Comparison of ENCODE assay signal across 20 mouse cellular contexts in the genomic region with DNA sequence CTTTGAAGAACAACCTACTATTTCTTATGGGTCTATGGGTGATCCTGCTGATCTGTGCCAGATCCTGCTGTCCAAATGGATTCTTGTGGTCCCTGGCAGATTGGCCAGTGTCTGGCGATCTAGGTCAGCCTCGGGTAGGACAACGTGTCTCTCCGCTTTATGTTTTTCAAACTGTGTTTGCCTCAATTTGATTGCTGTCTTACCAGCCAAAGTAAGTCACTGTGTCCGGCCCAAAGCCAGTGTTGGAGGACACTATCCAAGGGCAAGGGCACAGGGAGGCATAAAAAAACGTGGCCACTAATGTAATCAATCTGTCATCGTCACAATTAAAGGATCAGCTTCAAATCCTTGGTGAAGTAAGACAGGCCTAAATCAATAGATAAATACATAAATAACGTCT. TPM values are rescaled to one million over a fixed set of nuclear protein-coding genes. Genes with fewer than 3 reads are reported as not detected.
DNase-seq lines count a peak whose midpoint lies in the region; ATAC-seq lines count a peak whose summit lies in the region.
"Had no signal": no experiment of that assay in that cellular context is flagged by ENCODE, and none has a peak within 500 bp of the region (broad histone marks: within the 10 kb centered on the region; RNA-seq: fewer than 3 reads in every experiment).

No protein-coding gene starts in this region.

- no peak for ATAC-seq in midbrain, embryonic 14.5 days (ENCODE audit: low FRiP score, low TSS enrichment)
- ATAC-seq in liver, embryonic 12.5 days: no peak
- ATAC-seq: CD4-positive, CD25-positive, alpha-beta regulatory T cell, adult 4 months; forebrain, embryonic 16.5 days; hindbrain, embryonic 16.5 days; inflammation-experienced regulatory T-cells, adult 6 months had no signal

- no peak overlapping the region for H3K4me2 ChIP-seq in midbrain, embryonic 14.5 days (ENCODE audit: low read length)
- no peak overlapping the region for H3K4me2 ChIP-seq in liver, embryonic 12.5 days
- H3K4me2 ChIP-seq: embryonic facial prominence, embryonic 12.5 days; hindbrain, embryonic 12.5 days had no signal

- 90% methylated on average over 8 of the region's 8 CpGs for WGBS in midbrain, embryonic 10.5 days
- 83% methylated on average over 8 of the region's 8 CpGs for WGBS in midbrain, embryonic 14.5 days
- WGBS in embryonic facial prominence, embryonic 10.5 days: 83% methylated on average over 8 of the region's 8 CpGs
- 65% methylated on average over 8 of the region's 8 CpGs for WGBS in liver, embryonic 12.5 days (ENCODE audit: insufficient replicate concordance)

- H3K4me3 ChIP-seq in midbrain, embryonic 10.5 days: no peak overlapping the region
- H3K4me3 ChIP-seq in midbrain, embryonic 14.5 days (replicated peaks; ENCODE audit: low read depth, low read length): no peak overlapping the region
- no peak overlapping the region for H3K4me3 ChIP-seq in embryonic facial prominence, embryonic 10.5 days
- H3K4me3 ChIP-seq in liver, embryonic 12.5 days: no peak overlapping the region
- H3K4me3 ChIP-seq: embryonic facial prominence, embryonic 12.5 days; hindbrain, embryonic 12.5 days had no signal

- DNase-seq in adrenal gland, adult (ENCODE audit: inconsistent age in 2 of 2, low spot score in 1 of 2): peak; percentile 41 to 87
- no peak for DNase-seq in adrenal gland, postnatal 25 days
- DNase-seq in midbrain, embryonic 10.5 days (ENCODE audit: low spot score): peak; percentile 5
- no peak for DNase-seq in midbrain, embryonic 14.5 days
- peak; percentile 73 for DNase-seq in adrenal gland, adult 8-10 months
- peak; percentile 2 for DNase-seq in embryonic facial prominence, embryonic 10.5 days (ENCODE audit: low spot score)
- DNase-seq: B cell, adult 2 months; cerebellum, adult 2 months; embryo, embryonic 11 days; gastrocnemius, postnatal 10 days; heart, postnatal 10 days; heart, postnatal 4 days had no signal

- H3K36me3 ChIP-seq in midbrain, embryonic 10.5 days: no peaks in the 10 kb centered on the region
- no peaks in the 10 kb centered on the region for H3K36me3 ChIP-seq in midbrain, embryonic 14.5 days (ENCODE audit: control insufficient read depth, insufficient read depth, low read length)
- H3K36me3 ChIP-seq in embryonic facial prominence, embryonic 10.5 days (replicated peaks): no peaks in the 10 kb centered on the region
- H3K36me3 ChIP-seq in liver, embryonic 12.5 days: no peaks in the 10 kb centered on the region
- H3K36me3 ChIP-seq: embryonic facial prominence, embryonic 12.5 days; G1E; hindbrain, embryonic 12.5 days had no signal

- H3K27me3 ChIP-seq in midbrain, embryonic 10.5 days (ENCODE audit: low read depth, poor library complexity, severe bottlenecking): no peaks in the 10 kb centered on the region
- no peaks in the 10 kb centered on the region for H3K27me3 ChIP-seq in midbrain, embryonic 14.5 days (ENCODE audit: control insufficient read depth, insufficient read depth, low read length)
- no peaks in the 10 kb centered on the region for H3K27me3 ChIP-seq in embryonic facial prominence, embryonic 10.5 days (replicated peaks; ENCODE audit: low read depth, poor library complexity, severe bottlenecking)
- H3K27me3 ChIP-seq in liver, embryonic 12.5 days (replicated peaks): no peaks in the 10 kb centered on the region
- H3K27me3 ChIP-seq: embryonic facial prominence, embryonic 12.5 days; hindbrain, embryonic 12.5 days had no signal

- no peak overlapping the region for H3K9ac ChIP-seq in midbrain, embryonic 14.5 days (replicated peaks; ENCODE audit: low read length)
- H3K9ac ChIP-seq in liver, embryonic 12.5 days: no peak overlapping the region
- H3K9ac ChIP-seq: embryonic facial prominence, embryonic 12.5 days; hindbrain, embryonic 12.5 days had no signal

- H3K9me3 ChIP-seq in midbrain, embryonic 10.5 days (replicated peaks): no peaks in the 10 kb centered on the region
- H3K9me3 ChIP-seq in midbrain, embryonic 14.5 days (ENCODE audit: control insufficient read depth, low read length): no peaks in the 10 kb centered on the region
- no peaks in the 10 kb centered on the region for H3K9me3 ChIP-seq in embryonic facial prominence, embryonic 10.5 days
- H3K9me3 ChIP-seq in liver, embryonic 12.5 days (replicated peaks): no peaks in the 10 kb centered on the region
- H3K9me3 ChIP-seq: embryonic facial prominence, embryonic 12.5 days; G1E; hindbrain, embryonic 12.5 days had no signal

- peaks cover 5% of the 10 kb centered on the region; the same call in 1 of the 2 replicates for H3K4me1 ChIP-seq in midbrain, embryonic 10.5 days
- H3K4me1 ChIP-seq in midbrain, embryonic 14.5 days (ENCODE audit: control insufficient read depth, insufficient read depth, low read length): no peaks in the 10 kb centered on the region
- H3K4me1 ChIP-seq in embryonic facial prominence, embryonic 10.5 days: no peaks in the 10 kb centered on the region
- H3K4me1 ChIP-seq in liver, embryonic 12.5 days: no peaks in the 10 kb centered on the region
- H3K4me1 ChIP-seq: embryonic facial prominence, embryonic 12.5 days; hindbrain, embryonic 12.5 days had no signal

- no peak overlapping the region for H3K27ac ChIP-seq in midbrain, embryonic 10.5 days (replicated peaks)
- H3K27ac ChIP-seq in midbrain, embryonic 14.5 days (replicated peaks; ENCODE audit: low read depth, low read length): no peak overlapping the region
- H3K27ac ChIP-seq in embryonic facial prominence, embryonic 10.5 days (replicated peaks): no peak overlapping the region
- no peak overlapping the region for H3K27ac ChIP-seq in liver, embryonic 12.5 days
- H3K27ac ChIP-seq: embryonic facial prominence, embryonic 12.5 days; hindbrain, embryonic 12.5 days had no signal

RNA-seq across cellular contexts. Expression of a gene that starts 58.6 kb away (rescaled TPM):
- total RNA-seq in adrenal gland, postnatal 25 days (2021): 24.0 and 28.2 TPM in 2 replicates
- 12.8 and 15.1 TPM in 2 replicates for polyA plus RNA-seq in midbrain, embryonic 10.5 days (2016; fragmentation: Nextera tagmentation; extraction: Ambion mirVana)
- polyA plus RNA-seq in midbrain, embryonic 14.5 days (2014; fragmentation: Nextera tagmentation; extraction: Ambion mirVana): 8.6 and 11.9 TPM in 2 replicates
- total RNA-seq in adrenal gland, adult 8-10 months (2022): 10 to 100 TPM; 15.7 to 24.0 (median 19.6) TPM
- 12.6 and 13.5 TPM in 2 replicates for polyA plus RNA-seq in embryonic facial prominence, embryonic 10.5 days (2016; fragmentation: Nextera tagmentation; extraction: Ambion mirVana)
- 15.3 and 15.5 TPM in 2 replicates for polyA plus RNA-seq in liver, embryonic 12.5 days (2016; fragmentation: Nextera tagmentation; extraction: Ambion mirVana)

Comparison
In these comparisons a context has a peak if more than half of its experiments do, and no peak if none do; other contexts are left out.
1. DNase-seq: peak in adrenal gland, adult (2 of 2), midbrain, embryonic 10.5 days (single experiment), adrenal gland, adult 8-10 months (single experiment) and embryonic facial prominence, embryonic 10.5 days (single experiment); none in adrenal gland, postnatal 25 days (single experiment) and midbrain, embryonic 14.5 days (single experiment).